Mouse (Mus musculus): ENCODE data around the gene Zfp367. TPM values are rescaled to one million over a fixed set of nuclear protein-coding genes. Genes with fewer than 3 reads are reported as not detected.

Zfp367 gene
- polyA plus RNA-seq, 1 experiment from 2014 or later, result 14.0 TPM

- H3K27me3 ChIP-seq, result no peaks in the 10 kb centered on the region
- H3K4me3 ChIP-seq, result no peak overlapping the region
- 0 out of 2 replicates have a peak overlapping the region, but pooled peaks have one; percentile 2 for H3K27ac ChIP-seq
- peaks cover 38% of the 10 kb centered on the region for H3K36me3 ChIP-seq
- 75% methylated on average over 13 of the region's 13 CpGs for WGBS
- no peak overlapping the region for H3K4me2 ChIP-seq (replicated peaks)
- H3K4me1 ChIP-seq, result no peaks in the 10 kb centered on the region
- H3K9me3 ChIP-seq (replicated peaks), result no peaks in the 10 kb centered on the region
- ATAC-seq (ENCODE audit: low FRiP score), result no peak
- no peak overlapping the region for H3K9ac ChIP-seq
Measured at GRCm38 (mm10) chr13:64178746-64179652, 26.0 kb upstream of the Zfp367 start.

GRCm38 (mm10) chr13:64178000-64178399 lies 25.0 kb upstream of the Zfp367 start:
- no peak for ATAC-seq (ENCODE audit: low FRiP score)
- H3K9ac ChIP-seq, result no peak overlapping the region
- WGBS, result 80% methylated on average over 7 of the region's 7 CpGs
- H3K27ac ChIP-seq, result no peak overlapping the region
- no peaks in the 10 kb centered on the region for H3K27me3 ChIP-seq
- no peak overlapping the region for H3K4me2 ChIP-seq (replicated peaks)
- no peak overlapping the region for H3K4me3 ChIP-seq
- H3K36me3 ChIP-seq, result peaks cover 37% of the 10 kb centered on the region
- no peaks in the 10 kb centered on the region for H3K4me1 ChIP-seq
- no peaks in the 10 kb centered on the region for H3K9me3 ChIP-seq (replicated peaks)

GRCm38 (mm10) chr13:64169746-64170145 lies 16.7 kb upstream of the Zfp367 start:
- 97% methylated on average over 25 of the region's 25 CpGs for WGBS
- H3K36me3 ChIP-seq, result peaks cover 66% of the 10 kb centered on the region
- H3K27me3 ChIP-seq, result no peaks in the 10 kb centered on the region
- no peak overlapping the region for H3K27ac ChIP-seq
- H3K4me1 ChIP-seq, result no peaks in the 10 kb centered on the region
- no peak overlapping the region for H3K9ac ChIP-seq
- no peak overlapping the region for H3K4me2 ChIP-seq (replicated peaks)
- H3K4me3 ChIP-seq, result no peak overlapping the region
- ATAC-seq (ENCODE audit: low FRiP score), result no peak
- peaks cover 60% of the 10 kb centered on the region for H3K9me3 ChIP-seq (replicated peaks)

- Histone ChIP-seq H3K27ac (no peak overlapping the region), H3K9ac (peak overlapping the region; percentile 87; the same call in 1 of the 2 replicates), H3K4me3 (peak overlapping the region; percentile 68), H3K36me3 (peaks cover 8% of the 10 kb centered on the region; the same call in 1 of the 2 replicates), H3K4me2 (replicated peaks) (peak overlapping the region; percentile 96), H3K27me3 (peaks cover 9% of the 10 kb centered on the region; the same call in 1 of the 2 replicates), H3K4me1 (peaks cover 11% of the 10 kb centered on the region), H3K9me3 (replicated peaks) (peaks cover 18% of the 10 kb centered on the region)
- ATAC-seq (ENCODE audit: low FRiP score), result no peak
- WGBS, result 25% methylated on average over 13 of the region's 13 CpGs
Measured at GRCm38 (mm10) chr13:64163147-64163715, 10.2 kb upstream of the Zfp367 start.

- Histone ChIP-seq H3K27ac (no peak overlapping the region), H3K4me1 (peaks cover 11% of the 10 kb centered on the region), H3K27me3 (peaks cover 9% of the 10 kb centered on the region; the same call in 1 of the 2 replicates), H3K4me3 (peak overlapping the region; percentile 68), H3K4me2 (replicated peaks) (peak overlapping the region; percentile 96), H3K36me3 (0 out of 2 replicates have a peak, but pooled peaks cover 6% of the 10 kb centered on the region), H3K9me3 (replicated peaks) (peaks cover 16% of the 10 kb centered on the region), H3K9ac (peak overlapping the region; percentile 87)
- no peak; the same call in 1 of the 2 replicates for ATAC-seq (ENCODE audit: low FRiP score)
- under 1% methylated on average over 14 of the region's 14 CpGs for WGBS
Measured at GRCm38 (mm10) chr13:64162626-64163025, 9.6 kb upstream of the Zfp367 start.

- peak; percentile 43 for ATAC-seq (ENCODE audit: low FRiP score)
- H3K36me3 ChIP-seq, result 0 out of 2 replicates have a peak, but pooled peaks cover 3% of the 10 kb centered on the region
- WGBS, result 1% methylated on average over 71 of the region's 71 CpGs
- H3K4me1 ChIP-seq, result peaks cover 11% of the 10 kb centered on the region
- peak overlapping the region; percentile 87 for H3K9ac ChIP-seq
- H3K27me3 ChIP-seq, result peaks cover 9% of the 10 kb centered on the region; the same call in 1 of the 2 replicates
- H3K27ac ChIP-seq, result peak overlapping the region; percentile 90
- H3K4me2 ChIP-seq (replicated peaks), result peak overlapping the region; percentile 96
- peak overlapping the region; percentile 68 for H3K4me3 ChIP-seq
- H3K9me3 ChIP-seq (replicated peaks), result peaks cover 12% of the 10 kb centered on the region; the same call in 1 of the 2 replicates
Measured at GRCm38 (mm10) chr13:64161916-64162611, 9.1 kb upstream of the Zfp367 start.

GRCm38 (mm10) chr13:64161548-64161915 lies 8.5 kb upstream of the Zfp367 start, which contains the start of gene Habp4:
Gene Habp4 (plus strand): TSS chr13:64161824.
- Histone ChIP-seq H3K27me3 (peaks cover 9% of the 10 kb centered on the region; the same call in 1 of the 2 replicates), H3K9ac (peak within 1 kb of the TSS; percentile 87), H3K36me3 (0 out of 2 replicates have a peak, but pooled peaks cover under 1% of the 10 kb centered on the region), H3K4me3 (peak within 1 kb of the TSS; percentile 68), H3K27ac (peak within 1 kb of the TSS; percentile 90), H3K4me2 (replicated peaks) (peak within 1 kb of the TSS; percentile 96), H3K9me3 (replicated peaks) (peaks cover 7% of the 10 kb centered on the region; the same call in 1 of the 2 replicates), H3K4me1 (peaks cover 11% of the 10 kb centered on the region)
- under 1% methylated on average over 26 of the region's 31 CpGs for WGBS
- peak; percentile 98 for ATAC-seq (ENCODE audit: low FRiP score)

GRCm38 (mm10) chr13:64156966-64157365 lies 4.0 kb upstream of the Zfp367 start:
- H3K36me3 ChIP-seq, result no peaks in the 10 kb centered on the region
- ATAC-seq (ENCODE audit: low FRiP score), result no peak
- H3K4me3 ChIP-seq, result no peak overlapping the region
- H3K9ac ChIP-seq, result no peak overlapping the region
- no peaks in the 10 kb centered on the region for H3K9me3 ChIP-seq (replicated peaks)
- peaks cover 5% of the 10 kb centered on the region; the same call in 1 of the 2 replicates for H3K27me3 ChIP-seq
- H3K4me2 ChIP-seq (replicated peaks), result no peak overlapping the region
- peaks cover 7% of the 10 kb centered on the region for H3K4me1 ChIP-seq
- no peak overlapping the region for H3K27ac ChIP-seq

GRCm38 (mm10) chr13:64155171-64155571 lies 2.2 kb upstream of the Zfp367 start:
- Histone ChIP-seq H3K9me3 (replicated peaks) (no peaks in the 10 kb centered on the region), H3K27me3 (peaks cover 5% of the 10 kb centered on the region; the same call in 1 of the 2 replicates), H3K4me2 (replicated peaks) (no peak overlapping the region), H3K9ac (no peak overlapping the region), H3K4me1 (peaks cover 19% of the 10 kb centered on the region), H3K36me3 (no peaks in the 10 kb centered on the region), H3K27ac (no peak overlapping the region), H3K4me3 (no peak overlapping the region)
- 12% methylated on average over 1 of the region's 1 CpGs for WGBS
- no peak for ATAC-seq (ENCODE audit: low FRiP score)

- 69% methylated on average over 2 of the region's 2 CpGs for whole genome bisulfite sequencing
- no peak overlapping the region for H3K27ac ChIP-seq
- no peaks in the 10 kb centered on the region for H3K9me3 ChIP-seq (replicated peaks)
- peaks cover 21% of the 10 kb centered on the region for H3K4me1 ChIP-seq
- no peaks in the 10 kb centered on the region for H3K36me3 ChIP-seq
- H3K27me3 ChIP-seq, result no peaks in the 10 kb centered on the region
- no peak overlapping the region for H3K4me3 ChIP-seq
- H3K4me2 ChIP-seq (replicated peaks), result no peak overlapping the region
- no peak for ATAC-seq (ENCODE audit: low FRiP score)
- H3K9ac ChIP-seq, result no peak overlapping the region
Measured at GRCm38 (mm10) chr13:64154651-64155050, 1.6 kb upstream of the Zfp367 start.

- 0% methylated on average over 18 of the region's 18 CpGs for WGBS
Measured at GRCm38 (mm10) chr13:64153751-64154267, 807 bp upstream of the Zfp367 start.

More at GRCm38 (mm10) chr13:64153751-64154267, 807 bp upstream of the Zfp367 start:
- H3K9me3 ChIP-seq (replicated peaks), result no peaks in the 10 kb centered on the region
- H3K9ac ChIP-seq, result peak overlapping the region; percentile 41
- peak overlapping the region; percentile 23; the same call in 1 of the 2 replicates for H3K27ac ChIP-seq
- ATAC-seq (ENCODE audit: low FRiP score), result peak; percentile 41
- H3K27me3 ChIP-seq, result no peaks in the 10 kb centered on the region
- H3K4me3 ChIP-seq, result peak overlapping the region; percentile 93
- peak overlapping the region; percentile 77 for H3K4me2 ChIP-seq (replicated peaks)
- no peaks in the 10 kb centered on the region for H3K36me3 ChIP-seq
- H3K4me1 ChIP-seq, result peaks cover 21% of the 10 kb centered on the region
